Mouse (Mus musculus) spleen, postnatal 10 days (tissue): ENCODE data around the gene Egln3.
A peak's percentile ranks its signal among the peaks of the same experiment; 100 is the strongest.

Experiments
- DNase-seq, 2 experiments: peaks; one replicate each; pipeline ENCODE4 v3.0.0; 2021 to 2022; ENCODE audit warnings: low spot score in 2 of 2

Gene Egln3

GRCm38 (mm10) chr12:54202765-54203655 lies 650 bp downstream of the Egln3 start:
- peak; percentile 14 to 46 for DNase-seq

GRCm38 (mm10) chr12:54202276-54202675 lies 1.4 kb downstream of the Egln3 start:
- DNase-seq: peak in 1 of 2 experiments; percentile 22

- DNase-seq: no peak
These were observed 2.8 kb downstream of the Egln3 start for GRCm38 (mm10) chr12:54200856-54201255.

DNA sequence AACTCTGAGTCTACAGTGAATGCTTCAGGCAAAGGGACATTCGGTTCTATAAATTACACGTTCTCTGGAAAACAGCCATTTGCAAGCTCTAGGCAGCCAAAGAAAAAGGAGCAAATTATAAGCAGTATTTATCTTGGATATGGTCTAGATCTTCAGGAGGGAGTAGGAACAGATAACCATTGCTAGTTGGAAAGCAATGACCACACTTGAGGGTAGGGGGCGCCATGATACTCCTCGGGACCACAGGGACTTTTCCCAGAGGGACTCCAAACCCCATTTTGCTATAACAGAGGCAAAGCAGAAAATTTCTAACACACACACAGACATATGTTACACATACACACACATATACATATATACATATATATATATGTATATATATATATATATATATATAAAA lies 3.5 kb downstream of the Egln3 start:
- DNase-seq: no peak

GRCm38 (mm10) chr12:54198282-54198918 lies 5.3 kb downstream of the Egln3 start:
- DNase-seq: no peak

GRCm38 (mm10) chr12:54197849-54198248 lies 5.8 kb downstream of the Egln3 start:
- no peak for DNase-seq

GRCm38 (mm10) chr12:54197301-54197782 lies 6.3 kb downstream of the Egln3 start:
- no peak for DNase-seq

DNA sequence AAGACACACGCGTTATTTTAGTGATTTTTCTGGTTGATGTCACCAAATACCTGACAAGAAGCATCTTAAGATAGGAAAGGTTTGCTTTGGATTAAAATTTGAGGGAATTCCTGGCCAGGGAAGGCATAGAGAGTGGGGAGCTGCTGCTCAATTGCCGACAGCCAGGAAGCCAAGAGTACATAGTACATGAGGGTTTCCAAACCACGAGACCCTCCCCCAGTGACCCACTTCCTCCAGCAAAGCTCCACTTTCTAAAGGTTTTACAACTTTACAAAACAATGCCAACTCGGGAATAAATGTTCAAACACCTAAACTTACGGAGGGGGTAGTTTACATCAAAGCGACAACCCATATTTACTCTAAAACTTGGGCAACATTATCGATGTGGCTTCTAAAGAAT lies 6.8 kb downstream of the Egln3 start:
- DNase-seq: no peak

DNA sequence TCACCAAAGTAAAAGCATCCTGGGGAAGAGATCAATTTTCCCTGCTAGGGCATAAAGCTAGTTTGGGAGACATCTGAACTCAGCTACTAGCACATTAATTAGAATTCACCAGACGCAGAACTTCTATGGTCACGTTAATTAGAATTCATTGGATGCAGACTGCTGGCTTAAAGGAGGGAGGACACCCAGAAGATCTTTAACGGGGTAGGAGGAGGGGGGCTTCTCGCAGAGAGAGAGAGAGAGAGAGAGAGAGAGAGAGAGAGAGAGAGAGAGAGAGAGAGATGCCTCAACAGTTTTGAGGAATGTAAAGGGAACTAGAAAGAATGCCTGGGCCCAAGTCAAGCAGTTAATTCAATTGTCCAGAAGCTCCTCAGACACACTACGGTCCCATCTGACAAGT lies 9.5 kb downstream of the Egln3 start:
- DNase-seq: no peak

DNA sequence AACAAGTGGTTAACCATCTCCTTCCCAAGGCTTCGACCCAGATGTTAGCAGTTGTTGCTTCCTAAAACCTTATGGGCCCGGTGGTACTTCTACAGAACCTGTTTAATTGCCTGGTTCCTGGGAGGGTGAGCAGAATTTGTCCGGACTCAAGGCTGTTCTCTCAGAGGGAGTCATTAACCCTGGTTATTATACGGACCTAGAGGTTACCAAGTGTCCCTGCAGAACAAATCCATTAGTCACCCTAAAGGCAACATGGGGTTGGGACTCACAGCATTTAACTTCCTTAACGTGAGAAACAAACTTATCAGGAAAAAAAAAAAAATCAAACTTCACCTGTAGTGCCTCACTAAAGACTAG lies 11.4 kb downstream of the Egln3 start:
- no peak for DNase-seq

DNA sequence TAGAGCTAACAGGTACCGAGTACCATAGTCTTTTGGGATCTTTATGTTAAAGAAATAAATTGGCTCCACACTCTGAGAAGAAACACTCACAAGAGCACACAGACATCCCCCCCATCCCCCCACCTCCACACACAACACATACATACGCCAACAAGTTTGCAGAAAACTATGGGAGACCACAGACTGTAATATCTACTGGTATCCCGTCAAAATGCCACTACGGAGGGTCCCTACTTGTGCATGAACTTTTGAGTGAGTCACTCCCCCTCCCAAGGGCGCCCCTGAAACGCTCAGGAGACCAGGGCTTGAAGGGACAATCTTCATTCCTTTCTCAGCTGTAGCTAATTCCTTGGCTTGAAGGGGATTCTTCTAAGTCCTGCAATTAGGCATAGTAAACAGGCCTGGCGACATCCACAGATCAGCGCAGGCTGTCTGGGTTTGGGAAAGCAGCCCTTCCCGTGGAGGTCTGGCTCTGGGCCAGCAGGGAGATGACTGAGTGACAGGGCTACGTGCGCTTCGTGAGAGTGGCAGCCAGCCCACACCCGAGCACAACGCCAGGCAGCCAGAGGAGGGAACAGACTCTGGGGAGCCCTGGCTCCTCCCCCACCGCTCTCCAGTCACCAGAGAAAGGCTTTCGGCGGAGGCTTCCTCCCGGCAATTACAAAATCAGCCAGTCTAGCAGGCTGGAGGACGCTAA lies 11.9 kb downstream of the Egln3 start:
- DNase-seq: peak; percentile 16 to 56

DNA sequence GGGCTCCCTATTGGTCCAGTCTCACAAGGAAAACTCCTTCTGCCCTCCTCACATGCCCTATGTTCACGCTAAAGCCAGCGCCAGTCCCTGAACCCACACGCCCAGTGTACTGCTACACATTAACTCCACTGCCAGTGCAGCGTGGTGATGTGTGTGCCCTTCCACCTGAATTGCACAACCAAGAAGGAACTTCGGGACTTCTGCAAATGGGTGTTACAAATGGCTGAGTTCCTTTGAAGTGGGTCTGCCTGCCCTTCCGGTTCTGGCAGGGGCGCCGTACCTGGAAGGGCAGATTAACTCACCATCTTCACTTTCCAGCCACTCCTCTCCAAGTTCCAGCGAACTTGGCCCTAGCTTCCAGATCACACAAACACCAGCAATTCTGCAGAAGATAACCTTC lies 12.5 kb downstream of the Egln3 start:
- DNase-seq: no peak

DNA sequence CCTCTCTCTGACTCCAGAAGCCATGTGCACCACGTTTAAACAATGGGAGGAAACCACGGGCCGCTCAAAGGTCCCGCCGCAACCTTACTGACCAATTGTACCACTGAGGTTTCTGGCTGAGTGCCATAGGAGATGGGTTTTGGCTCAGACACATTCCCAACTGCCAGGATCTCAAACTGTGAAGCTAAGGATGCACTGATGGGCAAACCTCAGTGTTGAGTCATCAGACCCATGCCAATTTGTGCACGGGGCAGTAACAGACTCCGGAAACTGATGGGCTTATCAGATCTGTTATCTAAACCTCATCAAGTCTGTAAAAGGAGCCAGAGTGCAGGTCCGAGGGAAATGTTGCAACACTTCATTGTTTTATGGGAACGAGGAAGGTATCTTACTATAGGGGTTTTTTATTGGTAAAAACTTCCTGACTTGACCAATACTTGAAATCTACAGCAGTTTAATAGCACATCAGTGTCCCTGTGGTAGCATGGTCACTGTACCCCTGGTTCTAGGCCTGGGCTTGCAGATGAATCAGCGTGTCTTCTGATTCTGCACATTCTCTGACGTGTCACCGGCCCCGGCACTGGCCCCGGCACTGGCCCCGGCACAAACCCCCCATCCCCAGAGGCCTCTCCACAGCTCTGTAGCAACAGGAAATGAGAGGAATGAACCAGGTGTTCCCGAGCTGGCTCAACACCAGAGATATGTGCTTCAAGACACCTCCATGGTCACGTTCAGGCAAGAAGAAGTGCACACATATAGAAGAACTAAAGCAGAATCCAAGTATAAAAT lies 15.7 kb downstream of the Egln3 start:
- DNase-seq: no peak

DNA sequence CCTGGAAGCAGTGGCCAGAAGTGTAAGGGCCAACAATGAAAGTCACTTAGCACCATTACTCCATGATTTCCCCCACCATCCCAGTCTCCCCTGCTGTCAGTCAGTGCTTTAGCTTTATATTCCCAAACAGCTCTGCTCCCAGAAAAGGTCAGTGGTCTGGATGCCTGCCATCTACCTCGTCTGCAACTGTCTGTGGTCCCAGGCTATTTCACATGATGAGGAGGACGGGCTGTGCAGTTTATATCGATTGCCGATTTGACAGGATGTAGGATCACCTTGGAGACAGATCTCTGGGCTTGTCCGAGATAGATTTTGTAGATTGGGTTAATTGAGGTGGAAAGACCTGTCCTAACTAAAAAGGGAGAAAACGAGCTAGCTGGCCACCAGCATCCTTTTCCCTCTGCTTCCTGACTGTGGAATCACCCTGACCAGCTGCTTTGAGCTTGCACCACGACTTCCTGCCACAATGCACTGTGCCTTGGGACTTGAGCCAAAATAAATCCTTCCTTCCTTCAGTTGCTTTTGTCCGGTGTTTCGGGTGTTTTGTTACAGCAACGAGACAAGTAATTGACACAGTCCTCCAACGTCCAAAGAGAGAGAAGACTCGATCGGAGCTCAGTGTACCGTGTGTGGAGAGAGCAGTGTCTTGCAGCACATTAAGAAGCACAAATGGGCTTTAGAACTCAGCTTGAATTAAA lies 16.6 kb downstream of the Egln3 start:
- no peak for DNase-seq

- no peak for DNase-seq
These were observed 19.4 kb downstream of the Egln3 start for GRCm38 (mm10) chr12:54184264-54184663.

GRCm38 (mm10) chr12:54178323-54178722 lies 25.3 kb downstream of the Egln3 start:
- no peak for DNase-seq

GRCm38 (mm10) chr12:54168786-54169185 lies 34.9 kb downstream of the Egln3 start:
- DNase-seq: no peak

DNA sequence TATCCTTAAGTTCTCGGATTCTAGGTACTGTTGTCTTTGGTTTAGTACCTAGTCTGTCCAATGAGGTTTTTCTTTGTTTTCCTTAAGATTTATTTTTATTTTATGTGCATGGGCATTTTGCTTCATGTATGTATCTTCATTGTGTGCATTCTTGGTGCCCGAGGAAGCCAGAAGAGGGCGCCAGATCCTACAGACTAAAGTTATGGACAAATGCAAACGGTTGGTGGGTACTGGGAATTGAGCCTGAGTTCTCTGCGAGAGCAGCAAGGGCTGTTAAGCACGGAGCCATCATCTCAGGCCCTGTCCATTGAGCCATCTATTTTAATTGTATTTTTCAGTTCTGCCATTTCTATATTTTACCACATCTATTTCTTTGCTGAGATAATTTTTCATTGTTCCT lies 35.9 kb downstream of the Egln3 start:
- DNase-seq: peak in 1 of 2 experiments; percentile 31

GRCm38 (mm10) chr12:54164724-54165050 lies 39.0 kb downstream of the Egln3 start:
- no peak for DNase-seq

DNA sequence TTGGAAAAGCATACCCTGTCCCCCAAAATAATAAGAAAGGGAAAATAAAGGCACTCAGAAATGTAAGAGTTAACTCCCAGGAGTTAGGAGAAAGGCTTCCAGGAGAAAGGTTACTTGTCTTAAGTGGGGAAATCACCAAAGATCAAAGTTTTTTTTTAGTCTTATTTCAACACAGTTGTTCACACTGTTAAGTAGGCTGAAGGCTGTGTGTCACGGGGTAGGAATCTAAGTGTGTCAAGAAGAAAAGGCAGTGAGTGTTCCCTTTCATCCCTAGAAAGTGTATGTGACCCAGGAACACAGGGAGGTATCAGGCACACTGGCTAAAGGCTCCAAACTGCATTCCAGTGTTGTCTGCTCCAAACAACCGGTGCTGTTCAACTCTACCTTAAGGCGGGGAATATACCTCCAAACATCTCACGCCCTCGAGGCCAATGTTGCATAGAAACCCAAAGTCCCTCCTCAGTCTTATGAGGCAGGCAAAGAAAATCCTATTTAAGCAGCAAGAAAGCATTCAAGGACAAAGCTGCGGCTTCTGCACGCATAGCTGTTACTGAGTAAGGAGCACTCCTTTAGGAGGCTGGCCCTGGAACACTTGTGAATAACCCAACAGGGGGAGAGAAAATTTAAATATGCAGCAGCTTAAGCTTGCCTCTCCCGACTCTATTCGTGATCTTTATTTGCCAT lies 39.5 kb downstream of the Egln3 start:
- DNase-seq: no peak

DNA sequence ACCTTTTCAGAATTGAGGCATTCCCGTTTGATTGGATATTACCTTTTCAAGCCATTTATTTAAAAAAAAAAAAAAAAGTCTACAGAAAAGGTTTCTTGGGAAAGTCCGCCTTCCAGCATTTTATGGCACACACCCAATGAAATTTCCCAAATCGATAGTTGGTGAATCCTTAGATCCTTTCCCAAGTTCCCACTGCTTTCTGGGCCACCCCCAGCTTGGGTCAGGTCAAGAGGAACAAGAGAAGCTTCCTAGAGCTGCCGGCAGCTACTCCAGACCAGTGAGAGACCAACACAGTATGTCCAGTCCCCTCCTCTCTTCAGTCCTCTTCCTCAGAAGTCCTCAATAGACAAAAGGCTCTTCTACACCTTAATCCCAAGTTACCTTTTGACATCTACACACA lies 40.5 kb downstream of the Egln3 start:
- no peak for DNase-seq
